Mouse (Mus musculus) embryo, embryonic 9.5 days (tissue): ENCODE results near the gene 6030445D17Rik.

Experiments
- DNase-seq: peaks from one replicate; pipeline ENCODE4 v3.0.0-alpha.2; 2017; ENCODE audit errors: extremely low spot score

Gene 6030445D17Rik

DNA sequence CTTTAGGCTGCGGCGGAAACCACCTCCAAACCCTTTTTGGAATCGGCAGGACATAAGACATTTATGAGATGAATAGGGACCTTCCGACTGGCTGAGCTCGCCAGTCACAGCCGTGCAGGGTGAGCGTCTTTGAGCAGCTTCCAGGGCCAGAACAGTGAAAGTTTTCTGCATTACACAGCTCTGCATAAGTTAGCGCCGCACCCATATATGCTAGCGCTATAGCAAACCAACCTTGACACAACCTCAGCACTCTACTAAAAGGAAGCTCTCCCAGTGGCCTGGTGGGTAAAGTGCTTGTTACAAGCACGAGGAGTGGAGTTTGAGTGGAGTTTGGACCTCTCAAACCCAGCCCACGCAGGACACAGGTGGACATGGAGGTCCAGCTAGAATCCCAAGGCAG is 2.8 kb upstream of the 6030445D17Rik start:
- DNase-seq: no peak

DNA sequence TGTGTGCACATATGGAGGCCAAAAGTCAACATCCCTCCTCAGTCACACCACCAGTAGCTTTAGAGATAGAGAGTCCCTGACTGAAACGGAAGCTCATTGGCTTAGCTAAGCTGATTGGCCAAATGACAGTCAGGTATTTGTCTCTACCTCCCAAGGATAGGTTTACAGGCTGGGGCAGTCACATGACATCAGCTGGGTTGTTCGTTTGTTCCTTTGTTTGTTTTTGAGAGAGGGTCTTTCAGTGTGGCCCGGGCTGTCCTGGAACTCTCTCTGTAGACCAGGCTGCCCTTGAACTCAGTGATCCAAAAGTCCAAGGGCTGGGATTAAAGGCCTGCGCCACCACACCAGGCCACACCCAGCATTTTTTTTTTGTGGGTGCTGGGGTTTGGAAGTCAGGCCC is 844 bp upstream of the 6030445D17Rik start:
- no peak for DNase-seq

DNA sequence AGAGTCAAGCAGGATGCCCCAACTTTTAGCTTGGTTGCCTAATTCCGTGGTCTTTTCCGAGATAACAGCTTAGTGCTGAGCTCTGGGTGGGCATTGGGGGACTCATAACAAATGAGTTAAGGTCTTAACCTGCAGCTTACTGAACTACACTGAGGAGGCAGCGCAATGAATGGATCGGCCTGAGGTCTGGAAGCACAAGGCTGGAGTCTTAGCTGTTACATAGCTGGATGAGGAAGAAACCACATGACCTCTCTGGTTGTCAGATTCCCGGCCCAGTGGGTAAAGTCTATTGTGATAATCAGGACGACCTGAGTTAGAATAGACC is 327 bp upstream of the 6030445D17Rik start:
- peak; percentile 42 for DNase-seq

DNA sequence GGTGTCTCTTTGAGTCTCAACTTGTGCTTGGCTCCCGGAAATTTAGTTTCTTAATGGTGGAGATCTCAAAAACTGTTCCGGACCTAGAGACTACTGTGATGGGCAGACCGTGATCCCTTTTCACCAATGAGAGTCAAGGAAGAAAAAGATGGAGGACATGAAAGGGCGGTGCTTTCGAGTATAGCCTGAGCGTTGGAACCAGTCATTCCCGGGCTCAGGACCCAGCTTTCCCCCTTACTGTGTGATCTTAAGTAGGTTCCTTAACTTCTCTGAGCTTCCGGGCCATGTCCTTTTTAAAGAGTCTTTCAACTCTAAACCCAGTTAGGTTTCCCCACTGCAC is 759 bp downstream of the 6030445D17Rik start:
- no peak for DNase-seq

DNA sequence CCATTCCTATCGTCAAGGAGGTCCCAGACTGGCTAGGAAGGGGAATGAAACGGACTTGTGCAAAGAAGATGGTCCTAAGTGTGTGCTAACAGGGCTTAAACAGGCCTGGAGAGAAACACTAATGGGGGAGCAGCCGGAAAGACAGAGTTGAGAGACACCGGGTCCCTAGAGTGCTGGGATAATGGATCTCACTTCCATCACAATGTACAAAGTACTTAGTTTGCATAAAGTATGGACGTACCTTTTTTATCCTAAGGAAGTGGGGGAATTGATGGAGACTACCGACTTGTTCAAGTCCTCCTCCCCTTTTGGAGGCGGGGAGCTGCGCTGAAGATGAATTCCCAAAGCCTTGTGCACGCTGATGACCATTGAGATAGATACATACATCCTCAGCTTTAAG is 1.4 kb downstream of the 6030445D17Rik start:
- DNase-seq: no peak

DNA sequence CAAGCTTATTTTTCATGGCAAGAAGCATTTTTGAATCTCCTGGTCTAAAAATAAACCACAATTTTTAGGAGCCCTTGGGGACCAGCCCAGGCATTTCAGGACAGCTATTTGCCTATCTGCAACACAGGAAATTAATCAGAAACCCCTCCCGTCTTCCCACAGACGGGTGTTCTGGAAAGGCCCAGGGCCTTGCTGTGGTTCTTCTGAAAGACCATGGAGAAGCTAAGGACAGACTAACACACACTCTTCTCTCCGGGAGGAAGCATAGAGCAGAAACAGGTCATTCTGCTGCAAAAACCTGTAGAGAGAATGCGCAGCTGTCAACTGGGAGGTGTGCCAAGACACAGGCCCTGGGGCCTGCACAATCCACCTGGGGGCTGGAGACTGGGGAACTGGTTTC is 4.2 kb downstream of the 6030445D17Rik start:
- no peak for DNase-seq

DNA sequence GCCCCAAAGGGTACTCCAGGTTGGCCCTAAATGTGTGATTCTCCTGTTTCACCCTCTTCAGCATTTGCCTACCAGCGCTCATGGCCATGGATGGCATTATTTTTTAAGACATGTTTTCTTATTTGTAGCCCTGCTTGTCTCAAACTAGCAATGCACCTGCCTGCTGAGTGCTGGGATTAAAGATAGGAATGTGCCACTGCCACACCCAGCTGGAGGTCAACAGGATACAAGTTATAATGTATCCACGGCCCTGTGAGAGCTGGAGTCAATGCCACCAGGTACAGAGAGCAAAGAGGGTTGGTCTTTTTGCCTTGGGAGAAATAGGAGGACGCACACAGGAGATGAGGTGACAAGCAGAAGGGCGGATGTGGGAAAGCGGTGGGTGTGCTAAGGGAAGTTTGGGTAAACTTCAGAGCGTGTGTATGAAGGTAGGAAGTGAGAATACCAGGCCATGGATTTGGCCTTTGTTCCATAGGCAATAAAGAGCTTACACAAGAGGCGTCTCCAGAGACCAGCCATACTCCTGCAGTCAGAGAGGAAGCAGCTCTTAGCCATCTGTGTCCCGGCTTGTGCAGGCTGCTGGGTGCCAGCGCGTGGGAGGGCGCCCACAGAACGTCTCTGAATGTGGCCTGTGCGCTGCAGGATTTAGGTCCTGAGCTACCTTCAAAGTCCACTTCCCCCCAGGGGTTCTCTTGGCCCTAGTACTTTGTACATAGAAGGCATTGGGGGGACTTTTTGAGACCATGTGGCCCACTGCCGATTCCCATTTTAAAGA is 6.7 kb downstream of the 6030445D17Rik start:
- DNase-seq: no peak

DNA sequence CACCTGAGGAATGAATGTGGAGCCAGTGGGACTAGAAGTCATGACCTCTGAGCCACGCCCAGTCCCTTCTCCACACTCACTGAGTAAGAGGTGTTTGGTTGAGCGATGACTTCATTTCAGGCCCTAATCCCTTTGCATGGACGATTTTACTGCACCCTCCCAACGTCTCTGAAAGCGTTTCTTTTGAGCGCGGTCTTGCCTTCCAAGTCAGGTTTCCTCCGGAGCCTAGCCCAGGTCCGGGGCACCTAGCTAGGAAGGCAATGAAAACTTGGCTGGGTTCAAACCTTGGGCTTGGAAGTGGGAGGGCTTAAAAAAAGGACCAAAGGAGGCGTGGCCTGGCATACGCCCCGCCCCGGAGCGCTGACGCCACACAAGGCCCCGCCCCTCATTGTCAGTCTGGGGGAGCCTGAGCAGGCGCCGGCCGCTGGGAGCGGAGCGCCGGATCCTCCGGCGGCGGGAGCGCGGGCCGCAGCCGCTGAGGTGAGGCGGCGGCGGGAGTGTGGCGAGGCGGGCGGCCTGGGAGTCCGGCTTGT is 7.4 kb downstream of the 6030445D17Rik start, which contains the start of gene Luzp1:
Luzp1 (plus strand) TSS at position 391 of the 533 bp plus-strand sequence.
- DNase-seq: peak; percentile 97

DNA sequence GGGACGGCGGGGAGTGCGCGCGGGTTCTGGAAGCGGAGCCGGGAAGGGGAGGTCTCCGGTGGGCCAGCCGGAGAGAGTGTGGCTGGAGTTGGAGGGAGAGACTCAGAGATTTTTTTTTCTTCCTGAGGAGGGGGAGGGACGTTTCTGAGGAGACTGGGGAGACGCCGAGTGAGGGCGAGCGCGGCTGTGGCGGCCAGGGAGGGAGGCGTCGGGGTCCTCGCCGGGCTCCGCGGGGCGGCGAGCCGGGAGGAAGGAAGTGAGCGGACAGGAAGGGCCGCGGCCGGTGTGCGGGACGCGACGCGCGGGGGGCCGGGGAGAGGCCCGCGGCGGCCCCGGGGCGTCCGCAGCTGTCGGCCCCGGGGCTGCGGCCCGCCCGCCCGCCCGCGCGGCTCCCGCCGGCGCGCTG is 7.9 kb downstream of the 6030445D17Rik start:
- DNase-seq: no peak

DNA sequence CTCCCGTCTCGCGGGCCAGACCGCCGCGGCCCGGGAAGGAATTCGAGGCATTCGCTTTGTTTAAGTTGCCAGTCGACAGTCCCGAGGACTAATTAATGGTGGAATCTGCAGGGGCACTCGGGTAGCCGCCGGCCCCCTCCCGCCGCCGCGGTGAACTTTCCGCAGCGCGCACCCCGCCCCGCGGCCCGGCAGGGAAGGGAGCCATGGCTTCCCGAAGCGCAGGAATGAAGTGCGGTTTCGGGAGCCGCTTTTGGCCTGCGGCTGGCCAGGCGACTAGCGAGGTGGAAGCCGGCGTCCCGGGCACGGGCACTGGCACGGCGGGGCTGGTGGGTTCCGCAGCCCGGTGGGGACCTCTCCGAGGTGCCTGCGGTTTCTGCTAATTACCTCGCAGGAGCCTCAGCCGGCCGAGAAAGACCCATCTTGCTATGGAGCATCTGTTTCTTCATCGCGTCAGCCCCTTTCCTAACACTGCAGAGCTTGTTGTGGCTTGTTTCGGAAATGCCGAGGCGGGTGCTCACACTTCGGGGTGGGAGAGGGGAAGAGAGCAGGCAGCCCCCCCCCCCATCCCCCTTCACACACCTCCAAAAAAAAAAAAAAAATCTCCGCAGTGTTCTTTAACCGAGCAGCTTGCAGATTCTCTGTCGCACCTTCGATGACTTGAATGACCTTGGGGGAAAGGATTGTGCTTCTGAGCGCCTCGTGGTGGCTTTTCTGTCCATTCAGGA is 8.5 kb downstream of the 6030445D17Rik start:
- DNase-seq: peak; percentile 73

DNA sequence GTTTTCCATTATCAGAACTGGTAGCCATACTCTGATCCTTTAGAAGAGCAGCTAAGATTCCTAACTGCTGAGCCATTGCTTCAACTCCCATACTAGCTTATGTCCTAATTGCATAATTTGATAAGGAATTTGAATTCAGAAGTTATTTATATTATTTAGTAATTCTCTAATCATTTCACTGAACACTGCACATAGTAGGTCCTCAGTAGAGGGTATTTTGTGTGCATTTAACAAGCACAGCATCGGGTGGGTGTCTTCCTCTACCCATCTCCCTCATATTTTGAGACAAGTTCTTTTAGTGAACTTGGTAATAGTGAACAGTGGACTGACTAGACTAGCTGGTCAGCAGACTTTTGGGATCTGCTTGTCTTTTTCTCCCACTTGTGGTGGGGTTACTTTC is 14.6 kb downstream of the 6030445D17Rik start:
- no peak for DNase-seq

DNA sequence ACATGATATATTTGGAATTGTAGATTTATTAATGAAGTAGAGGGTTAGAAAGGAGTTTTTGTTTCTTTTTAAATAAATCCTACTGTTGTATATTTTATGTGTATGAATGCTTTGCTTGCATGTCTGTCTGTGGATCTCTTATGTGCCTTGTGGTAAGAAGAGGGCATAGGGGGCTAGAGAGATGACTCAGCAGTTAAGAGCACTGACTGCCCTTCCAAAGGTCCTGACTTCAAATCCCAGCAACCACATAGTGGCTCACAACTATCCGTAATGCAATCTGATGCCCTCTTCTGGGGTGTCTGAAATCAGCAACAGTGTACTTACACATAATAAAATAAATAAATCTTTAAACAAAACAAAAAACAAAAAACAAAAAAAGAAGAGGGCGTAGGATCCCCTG is 24.5 kb downstream of the 6030445D17Rik start:
- DNase-seq: no peak

DNA sequence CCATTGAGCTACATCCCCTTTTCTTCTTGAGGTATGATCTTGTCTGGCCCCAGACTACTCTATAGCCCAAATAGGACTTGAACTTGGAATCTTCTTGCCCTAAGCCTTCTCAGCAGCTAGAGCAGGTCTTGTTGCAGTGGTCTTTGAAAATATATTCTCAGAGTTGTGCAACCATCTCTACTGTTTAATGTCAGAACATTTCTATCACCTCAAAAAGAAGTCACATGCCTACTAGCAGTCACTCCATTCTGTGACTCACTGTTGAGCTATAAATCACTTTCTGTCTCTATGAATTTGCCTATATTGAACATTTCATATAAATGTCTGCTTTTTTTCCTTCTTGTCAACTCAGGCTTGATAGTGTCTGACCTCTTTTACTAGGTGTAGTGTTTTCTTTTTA is 33.9 kb downstream of the 6030445D17Rik start:
- no peak for DNase-seq

DNA sequence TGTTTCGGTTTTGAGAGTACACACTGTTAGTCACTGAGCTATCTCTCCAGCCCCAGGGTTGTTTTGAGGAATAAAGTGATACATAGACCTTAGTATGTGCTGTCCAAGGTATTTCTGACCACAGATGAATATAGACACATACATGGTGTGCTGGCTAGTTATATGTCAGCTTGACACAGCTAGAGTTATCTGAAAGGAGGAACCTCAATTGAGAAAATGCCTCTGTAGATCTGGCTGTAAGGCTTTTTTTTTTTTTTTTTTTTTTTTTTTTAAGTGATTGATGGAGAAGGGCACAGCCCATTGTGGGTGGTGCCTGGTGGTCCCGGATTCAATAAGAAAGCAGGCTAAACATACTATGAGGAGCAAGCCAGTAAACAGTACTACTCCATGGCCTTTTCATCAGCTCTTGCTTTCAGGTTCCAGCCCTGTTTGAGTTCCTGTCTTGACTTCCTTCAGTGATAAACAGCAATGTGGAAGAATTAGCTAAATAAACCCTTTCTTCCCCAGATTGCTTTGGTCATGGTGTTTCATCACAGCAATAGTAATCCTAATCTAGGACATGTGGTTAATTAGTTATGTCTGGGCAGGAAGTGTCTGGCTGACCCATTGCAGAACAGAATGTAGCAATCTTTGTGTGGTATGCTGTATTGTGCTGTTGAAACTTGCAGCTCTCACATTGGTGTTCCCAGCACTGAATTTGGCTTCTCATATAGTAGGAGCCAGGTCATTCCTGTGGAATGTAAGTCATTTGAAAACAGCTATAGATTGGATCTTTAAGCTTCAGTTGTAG is 43.6 kb downstream of the 6030445D17Rik start:
- no peak for DNase-seq

DNA sequence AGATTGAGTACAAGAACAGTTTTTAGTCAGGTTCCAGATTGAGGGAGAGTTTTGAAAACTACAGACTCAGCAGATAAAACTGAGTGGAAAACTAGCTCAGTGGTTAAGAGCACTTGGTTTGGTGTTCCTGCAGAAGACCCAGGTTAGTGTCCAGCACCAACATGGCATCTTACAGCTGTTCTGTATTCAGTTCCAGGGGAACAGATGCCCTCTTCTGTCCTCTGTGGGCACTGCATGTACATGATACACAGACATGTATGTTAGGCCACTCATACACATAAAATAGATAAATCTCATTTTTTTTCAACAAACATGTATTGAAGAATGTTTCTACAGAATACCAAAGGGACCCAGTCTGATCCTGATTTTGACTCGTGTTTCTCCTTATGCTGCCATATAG is 47.8 kb downstream of the 6030445D17Rik start:
- no peak for DNase-seq

DNA sequence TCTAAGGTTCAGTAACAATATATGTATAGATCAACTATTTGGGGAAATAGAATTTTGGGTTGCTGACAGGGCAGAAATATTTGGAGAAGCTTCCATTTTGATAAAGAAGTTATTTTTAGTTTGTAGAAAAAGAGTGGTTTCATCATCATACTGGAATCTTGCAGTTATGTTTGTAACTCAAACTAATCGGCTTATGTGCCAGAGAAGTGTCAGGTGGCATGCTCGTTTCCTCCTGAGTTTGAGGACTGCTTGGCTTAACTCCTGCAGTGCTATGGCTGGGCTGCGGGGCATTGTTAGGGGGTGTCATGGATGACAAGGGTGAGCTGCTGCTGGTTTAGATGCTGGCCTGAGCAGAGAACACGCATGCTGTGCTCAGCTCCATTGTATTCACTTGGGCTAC is 49.7 kb downstream of the 6030445D17Rik start:
- DNase-seq: no peak

DNA sequence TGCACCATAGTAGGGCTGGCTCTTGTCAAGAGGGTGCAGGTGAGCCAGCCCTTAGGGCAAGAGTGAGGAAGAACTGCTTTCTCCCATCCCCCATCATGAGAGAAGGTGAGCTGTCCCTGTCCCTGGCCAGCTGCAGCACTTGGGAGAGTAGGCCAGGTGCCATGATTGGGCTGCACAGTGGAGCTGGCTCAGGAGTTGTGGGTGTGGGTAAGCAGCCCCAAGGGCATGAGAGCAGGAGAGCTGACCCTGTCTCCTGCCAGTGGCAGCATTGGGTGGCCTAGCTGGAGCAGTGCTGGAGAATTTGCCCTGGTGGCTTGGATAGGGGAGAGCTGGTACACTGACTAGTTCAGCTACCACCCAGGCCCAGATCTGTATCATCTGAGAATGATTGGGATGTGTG is 50.9 kb downstream of the 6030445D17Rik start:
- DNase-seq: no peak
